Comparison of ENCODE assay signal across 14 mouse cellular contexts in genomic region chr10:77572225-77572624, GRCm38 (mm10). TPM values are rescaled to one million over a fixed set of nuclear protein-coding genes. Genes with fewer than 3 reads are reported as not detected.
DNase-seq lines count a peak whose midpoint lies in the region; ATAC-seq and TF ChIP-seq lines count a peak whose summit lies in the region.
"Had no signal": no experiment of that assay in that cellular context is flagged by ENCODE, and none has a peak within 500 bp of the region (broad histone marks: within the 10 kb centered on the region; RNA-seq: fewer than 3 reads in every experiment).

No protein-coding gene starts in this region.

- peak; percentile 83 for ATAC-seq in megakaryocyte progenitor cell, adult 5-6 weeks (replicated peaks; ENCODE audit: poor library complexity)
- ATAC-seq in heart, embryonic 11.5 days (replicated peaks; ENCODE audit: insufficient number of reproducible peaks, low FRiP score, low TSS enrichment): no peak
- no peak for ATAC-seq in forebrain, embryonic 16.5 days

- no peak for TF ChIP-seq POLR2A in ES-Bruce4 (IDR thresholded peaks at IDR 0.05; ENCODE audit: insufficient read depth, low read length)

- no peak overlapping the region for H3K4me3 ChIP-seq in left cerebral cortex, adult 2 months
- H3K4me3 ChIP-seq in ES-Bruce4 (ENCODE audit: low read depth, low read length): no peak overlapping the region
- no peak overlapping the region for H3K4me3 ChIP-seq in heart, embryonic 11.5 days (ENCODE audit: low read depth, low read length)
- no peak overlapping the region for H3K4me3 ChIP-seq in forebrain, embryonic 16.5 days (replicated peaks; ENCODE audit: low read length)
- H3K4me3 ChIP-seq: embryonic facial prominence, embryonic 13.5 days; megakaryocyte, embryonic 14.5 days; neural tube, embryonic 12.5 days had no signal

- 23% methylated on average over 3 of the region's 3 CpGs for WGBS in heart, embryonic 11.5 days (ENCODE audit: insufficient replicate concordance)
- WGBS in forebrain, embryonic 16.5 days: 32% methylated on average over 3 of the region's 3 CpGs

- no peaks in the 10 kb centered on the region for H3K27me3 ChIP-seq in ES-Bruce4 (ENCODE audit: control insufficient read depth, insufficient read depth, low read length, poor library complexity, severe bottlenecking)
- peaks cover 5% of the 10 kb centered on the region; the same call in 1 of the 2 replicates for H3K27me3 ChIP-seq in heart, embryonic 11.5 days (ENCODE audit: control insufficient read depth, insufficient read depth, low read length)
- H3K27me3 ChIP-seq in forebrain, embryonic 16.5 days (replicated peaks; ENCODE audit: control insufficient read depth, insufficient read depth, low read length): no peaks in the 10 kb centered on the region
- H3K27me3 ChIP-seq: embryonic facial prominence, embryonic 13.5 days; megakaryocyte, embryonic 14.5 days had no signal

- TF ChIP-seq EP300 in ES-Bruce4 (IDR thresholded peaks at IDR 0.05; ENCODE audit: insufficient read depth, low read depth, low read length): peak; percentile 80; the same call in 1 of the 2 replicates

- H3K4me1 ChIP-seq in ES-Bruce4 (ENCODE audit: control insufficient read depth, insufficient read depth, low read length): peaks cover 6% of the 10 kb centered on the region
- no peaks in the 10 kb centered on the region; the same call in 1 of the 2 replicates for H3K4me1 ChIP-seq in heart, embryonic 11.5 days (ENCODE audit: control insufficient read depth, insufficient read depth, low read length)
- H3K4me1 ChIP-seq in forebrain, embryonic 16.5 days (replicated peaks; ENCODE audit: control insufficient read depth, insufficient read depth, low read length): no peaks in the 10 kb centered on the region
- H3K4me1 ChIP-seq: neural tube, embryonic 12.5 days had no signal

- TF ChIP-seq CTCF in left cerebral cortex, adult 2 months (IDR thresholded peaks at IDR 0.05): peak; percentile 10; the same call in 1 of the 2 replicates
- peak; percentile 64 for TF ChIP-seq CTCF in ES-Bruce4 (IDR thresholded peaks at IDR 0.05; ENCODE audit: low read depth, low read length)

- no peak overlapping the region for H3K9ac ChIP-seq in ES-Bruce4 (ENCODE audit: low read depth, poor library complexity, severe bottlenecking)
- H3K9ac ChIP-seq in heart, embryonic 11.5 days (ENCODE audit: low read depth, low read length): no peak overlapping the region
- H3K9ac ChIP-seq in forebrain, embryonic 16.5 days (replicated peaks; ENCODE audit: low read depth, low read length): no peak overlapping the region
- H3K9ac ChIP-seq: embryonic facial prominence, embryonic 13.5 days; neural tube, embryonic 12.5 days had no signal

- intact Hi-C loops in left cerebral cortex, adult 2 months (cut with DNase I): no loop called here
- intact Hi-C loops in left cerebral cortex, postnatal 10 days (cut with DNase I): no loop called here

- no peak overlapping the region for H3K27ac ChIP-seq in left cerebral cortex, adult 2 months
- peak overlapping the region; percentile 89 for H3K27ac ChIP-seq in ES-Bruce4 (ENCODE audit: insufficient read depth, low read length)
- no peak overlapping the region for H3K27ac ChIP-seq in heart, embryonic 11.5 days (ENCODE audit: low read depth, low read length)
- no peak overlapping the region for H3K27ac ChIP-seq in forebrain, embryonic 16.5 days (ENCODE audit: low read length)
- H3K27ac ChIP-seq: embryonic facial prominence, embryonic 13.5 days; neural tube, embryonic 12.5 days had no signal

- no peak overlapping the region for H3K4me2 ChIP-seq in heart, embryonic 11.5 days
- no peak overlapping the region for H3K4me2 ChIP-seq in forebrain, embryonic 16.5 days (ENCODE audit: low read length)
- H3K4me2 ChIP-seq: embryonic facial prominence, embryonic 13.5 days; neural tube, embryonic 12.5 days had no signal

- DNase-seq in left cerebral cortex, adult 2 months (ENCODE audit: extremely low spot score in 1 of 2, low spot score in 2 of 2): no peak
- DNase-seq in left cerebral cortex, postnatal 10 days (ENCODE audit: extremely low spot score in 1 of 2, low spot score in 2 of 2): no peak
- peak; percentile 13 to 32 for DNase-seq in B cell, adult 2 months
- DNase-seq in left cerebral cortex, adult 18-20 months (ENCODE audit: low spot score in 2 of 2): no peak
- DNase-seq: kidney, postnatal 14 days; left cerebral cortex, postnatal 4 days; right cerebral cortex, postnatal 25 days had no signal

- H3K36me3 ChIP-seq in ES-Bruce4 (ENCODE audit: control insufficient read depth, insufficient read depth, low read length, poor library complexity, severe bottlenecking): no peaks in the 10 kb centered on the region
- H3K36me3 ChIP-seq in heart, embryonic 11.5 days (ENCODE audit: control insufficient read depth, insufficient read depth, low read length): no peaks in the 10 kb centered on the region
- H3K36me3 ChIP-seq in forebrain, embryonic 16.5 days (ENCODE audit: control insufficient read depth, insufficient read depth): no peaks in the 10 kb centered on the region
- H3K36me3 ChIP-seq: embryonic facial prominence, embryonic 13.5 days; neural tube, embryonic 12.5 days had no signal

- H3K9me3 ChIP-seq in ES-Bruce4 (replicated peaks; ENCODE audit: control insufficient read depth, insufficient read depth, low read length, poor library complexity, severe bottlenecking): no peaks in the 10 kb centered on the region
- H3K9me3 ChIP-seq in heart, embryonic 11.5 days (replicated peaks; ENCODE audit: control insufficient read depth, low read length): no peaks in the 10 kb centered on the region
- no peaks in the 10 kb centered on the region for H3K9me3 ChIP-seq in forebrain, embryonic 16.5 days (ENCODE audit: control insufficient read depth, low read length)
- H3K9me3 ChIP-seq: embryonic facial prominence, embryonic 13.5 days; megakaryocyte, embryonic 14.5 days; neural tube, embryonic 12.5 days had no signal

RNA-seq across cellular contexts. Expression of gene Pttg1ip, which starts 9.3 kb away (rescaled TPM):
- total RNA-seq in left cerebral cortex, adult 2 months (2021): 10 to 100 TPM; 71.6 to 77.6 TPM
- total RNA-seq in left cerebral cortex, postnatal 10 days (2021): 10 to 100 TPM; 59.2 to 66.9 TPM
- polyA plus RNA-seq in ES-Bruce4 (2011; ENCODE audit: insufficient read depth, insufficient read length, low read depth, missing spikeins): 83.2 and 89.6 TPM in 2 replicates
- 54.1 and 60.0 TPM in 2 replicates for total RNA-seq in megakaryocyte progenitor cell, adult 5-6 weeks (2015)
- total RNA-seq in megakaryocyte progenitor cell, adult 5-6 weeks (2017): 31.8 and 37.6 TPM in 2 replicates
- polyA plus RNA-seq in heart, embryonic 11.5 days (2014; fragmentation: Nextera tagmentation; extraction: Ambion mirVana): 108 and 113 TPM in 2 replicates
- polyA plus RNA-seq in forebrain, embryonic 16.5 days (2015; fragmentation: Nextera tagmentation; extraction: Ambion mirVana): 73.3 and 80.5 TPM in 2 replicates
- 10 to 100 TPM; 67.0 to 72.0 TPM for total RNA-seq in left cerebral cortex, adult 18-20 months (2021)

RNA-seq across cellular contexts. Expression of gene Sumo3, which starts 33.7 kb away (rescaled TPM):
- total RNA-seq in left cerebral cortex, adult 2 months (2021): 100 to 1,000 TPM; 142 to 156 TPM
- 100 to 1,000 TPM; 142 to 154 TPM for total RNA-seq in left cerebral cortex, postnatal 10 days (2021)
- polyA plus RNA-seq in ES-Bruce4 (2011; ENCODE audit: insufficient read depth, insufficient read length, low read depth, missing spikeins): 218 and 242 TPM in 2 replicates
- total RNA-seq in megakaryocyte progenitor cell, adult 5-6 weeks (2015): 34.5 and 38.8 TPM in 2 replicates
- total RNA-seq in megakaryocyte progenitor cell, adult 5-6 weeks (2017): 187 and 212 TPM in 2 replicates
- polyA plus RNA-seq in heart, embryonic 11.5 days (2014; fragmentation: Nextera tagmentation; extraction: Ambion mirVana): 165 and 212 TPM in 2 replicates
- 335 and 349 TPM in 2 replicates for polyA plus RNA-seq in forebrain, embryonic 16.5 days (2015; fragmentation: Nextera tagmentation; extraction: Ambion mirVana)
- total RNA-seq in left cerebral cortex, adult 18-20 months (2021): 100 to 1,000 TPM; 165 to 172 TPM

RNA-seq across cellular contexts. Expression of gene Gm49325, which starts 33.8 kb away (rescaled TPM):
- total RNA-seq in left cerebral cortex, adult 2 months (2021): 1 to 10 TPM; 2.0 to 5.3 TPM
- 10 to 100 TPM; 18.5 to 22.8 TPM for total RNA-seq in left cerebral cortex, postnatal 10 days (2021)
- polyA plus RNA-seq in ES-Bruce4 (2011; ENCODE audit: insufficient read depth, insufficient read length, low read depth, missing spikeins): 50.7 and 57.6 TPM in 2 replicates
- total RNA-seq in megakaryocyte progenitor cell, adult 5-6 weeks (2015): not detected in 2 replicates
- 1.1 TPM in 1 of 2 replicates, not detected in the other for total RNA-seq in megakaryocyte progenitor cell, adult 5-6 weeks (2017)
- not detected in 2 replicates for polyA plus RNA-seq in heart, embryonic 11.5 days (2014; fragmentation: Nextera tagmentation; extraction: Ambion mirVana)
- polyA plus RNA-seq in forebrain, embryonic 16.5 days (2015; fragmentation: Nextera tagmentation; extraction: Ambion mirVana): 1.2 and 8.4 TPM in 2 replicates
- 10 to 100 TPM; 12.9 to 13.0 TPM for total RNA-seq in left cerebral cortex, adult 18-20 months (2021)

RNA-seq across cellular contexts. Expression of gene Itgb2, which starts 42.2 kb away (rescaled TPM):
- total RNA-seq in left cerebral cortex, adult 2 months (2021): 1 to 10 TPM; 3.0 to 3.5 TPM
- 1 to 10 TPM; 2.0 to 2.4 TPM for total RNA-seq in left cerebral cortex, postnatal 10 days (2021)
- 0.61 and 0.82 TPM in 2 replicates for polyA plus RNA-seq in ES-Bruce4 (2011; ENCODE audit: insufficient read depth, insufficient read length, low read depth, missing spikeins)
- total RNA-seq in megakaryocyte progenitor cell, adult 5-6 weeks (2015): 37.2 and 37.9 TPM in 2 replicates
- 35.1 and 42.0 TPM in 2 replicates for total RNA-seq in megakaryocyte progenitor cell, adult 5-6 weeks (2017)
- 2.3 and 2.4 TPM in 2 replicates for polyA plus RNA-seq in heart, embryonic 11.5 days (2014; fragmentation: Nextera tagmentation; extraction: Ambion mirVana)
- 0.80 and 0.85 TPM in 2 replicates for polyA plus RNA-seq in forebrain, embryonic 16.5 days (2015; fragmentation: Nextera tagmentation; extraction: Ambion mirVana)
- 1 to 10 TPM; 3.6 to 3.8 TPM for total RNA-seq in left cerebral cortex, adult 18-20 months (2021)

RNA-seq across cellular contexts. Expression of gene Ube2g2, which starts 49.9 kb away (rescaled TPM):
- total RNA-seq in left cerebral cortex, adult 2 months (2021): 10 to 100 TPM; 47.4 to 48.0 TPM
- total RNA-seq in left cerebral cortex, postnatal 10 days (2021): 10 to 100 TPM; 32.6 to 39.9 TPM
- 40.2 and 43.2 TPM in 2 replicates for polyA plus RNA-seq in ES-Bruce4 (2011; ENCODE audit: insufficient read depth, insufficient read length, low read depth, missing spikeins)
- 22.8 and 25.1 TPM in 2 replicates for total RNA-seq in megakaryocyte progenitor cell, adult 5-6 weeks (2015)
- total RNA-seq in megakaryocyte progenitor cell, adult 5-6 weeks (2017): 30.4 and 34.2 TPM in 2 replicates
- 38.0 and 42.9 TPM in 2 replicates for polyA plus RNA-seq in heart, embryonic 11.5 days (2014; fragmentation: Nextera tagmentation; extraction: Ambion mirVana)
- polyA plus RNA-seq in forebrain, embryonic 16.5 days (2015; fragmentation: Nextera tagmentation; extraction: Ambion mirVana): 107 and 114 TPM in 2 replicates
- 10 to 100 TPM; 46.1 to 53.8 TPM for total RNA-seq in left cerebral cortex, adult 18-20 months (2021)

Comparison
In these comparisons a context has a peak if more than half of its experiments do, and no peak if none do; other contexts are left out.
1. DNase-seq: peak in B cell, adult 2 months (2 of 2); none in left cerebral cortex, adult 2 months (0 of 2), left cerebral cortex, postnatal 10 days (0 of 2) and left cerebral cortex, adult 18-20 months (0 of 2).